Mouse (Mus musculus): Measurements from ENCODE around the gene P2ry2. TPM values are rescaled to one million over a fixed set of nuclear protein-coding genes. Genes with fewer than 3 reads are reported as not detected.
A peak's percentile ranks its signal among the peaks of the same experiment; 100 is the strongest.

P2ry2 gene
- polyA plus RNA-seq, 1 experiment from 2014 or later = 0.32 TPM

GRCm38 (mm10) chr7:100972875-100973274 lies 39.8 kb downstream of the P2ry2 start:
- 57% methylated on average over 3 of the region's 3 CpGs for WGBS
- Histone ChIP-seq H3K36me3 (no peaks in the 10 kb centered on the region), H3K4me2 (replicated peaks) (no peak overlapping the region), H3K9ac (replicated peaks) (no peak overlapping the region), H3K27me3 (peaks cover 36% of the 10 kb centered on the region), H3K4me1 (peaks cover 10% of the 10 kb centered on the region; the same call in 1 of the 2 replicates), H3K9me3 (no peaks in the 10 kb centered on the region), H3K4me3 (no peak overlapping the region), H3K27ac (replicated peaks) (no peak overlapping the region)
- ATAC-seq (ENCODE audit: low FRiP score, low read depth) = no peak

- no peaks in the 10 kb centered on the region for H3K9me3 ChIP-seq
- no peak for ATAC-seq (ENCODE audit: low FRiP score, low read depth)
- WGBS = 88% methylated on average over 10 of the region's 10 CpGs
Observed at GRCm38 (mm10) chr7:100968874-100969659, 43.6 kb downstream of the P2ry2 start.

GRCm38 (mm10) chr7:100968376-100968775 lies 44.3 kb downstream of the P2ry2 start:
- H3K27ac ChIP-seq (replicated peaks) = no peak overlapping the region
- WGBS = 77% methylated on average over 6 of the region's 6 CpGs

More at GRCm38 (mm10) chr7:100968874-100969659, 43.6 kb downstream of the P2ry2 start:
- Histone ChIP-seq H3K4me3 (no peak overlapping the region), H3K27ac (replicated peaks) (no peak overlapping the region), H3K4me1 (peaks cover 5% of the 10 kb centered on the region; the same call in 1 of the 2 replicates), H3K27me3 (peaks cover 20% of the 10 kb centered on the region), H3K9ac (replicated peaks) (no peak overlapping the region), H3K36me3 (no peaks in the 10 kb centered on the region), H3K4me2 (replicated peaks) (no peak overlapping the region)

DNA sequence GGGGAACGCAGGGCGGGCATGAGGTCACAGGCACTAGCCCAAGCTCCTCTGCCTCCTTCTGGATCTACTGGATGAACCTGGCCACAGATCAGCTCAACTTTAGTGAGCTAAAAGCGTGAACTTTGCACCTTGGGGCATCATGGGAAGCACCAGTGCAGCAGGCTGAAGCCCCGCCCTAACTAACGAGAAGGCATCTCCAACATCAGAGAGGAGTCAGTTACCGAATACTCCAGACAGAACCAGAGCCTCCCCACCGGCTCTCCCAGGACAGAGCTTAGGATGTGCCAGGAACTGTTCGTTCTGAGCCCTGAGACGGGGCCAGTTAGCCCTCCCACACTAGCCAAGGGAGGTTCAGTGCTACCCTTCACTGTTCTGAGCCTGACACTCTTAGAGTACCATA lies 44.8 kb downstream of the P2ry2 start:
- H3K4me1 ChIP-seq = peaks cover 9% of the 10 kb centered on the region; the same call in 1 of the 2 replicates
- no peak overlapping the region for H3K4me3 ChIP-seq
- no peak overlapping the region for H3K9ac ChIP-seq (replicated peaks)
- H3K4me2 ChIP-seq (replicated peaks) = no peak overlapping the region
- H3K27me3 ChIP-seq = peaks cover 7% of the 10 kb centered on the region
- no peak for ATAC-seq (ENCODE audit: low FRiP score, low read depth)
- no peak overlapping the region for H3K27ac ChIP-seq (replicated peaks)
- WGBS = 86% methylated on average over 9 of the region's 9 CpGs
- no peaks in the 10 kb centered on the region for H3K9me3 ChIP-seq
- H3K36me3 ChIP-seq = no peaks in the 10 kb centered on the region

More at GRCm38 (mm10) chr7:100968376-100968775, 44.3 kb downstream of the P2ry2 start:
- peaks cover 13% of the 10 kb centered on the region for H3K27me3 ChIP-seq
- no peaks in the 10 kb centered on the region for H3K36me3 ChIP-seq
- H3K4me3 ChIP-seq = no peak overlapping the region
- H3K9ac ChIP-seq (replicated peaks) = no peak overlapping the region
- no peak overlapping the region for H3K4me2 ChIP-seq (replicated peaks)
- ATAC-seq (ENCODE audit: low FRiP score, low read depth) = no peak
- 0 out of 2 replicates have a peak, but pooled peaks cover 5% of the 10 kb centered on the region for H3K4me1 ChIP-seq
- H3K9me3 ChIP-seq = no peaks in the 10 kb centered on the region

GRCm38 (mm10) chr7:100966014-100966413 lies 46.7 kb downstream of the P2ry2 start:
- Histone ChIP-seq H3K27ac (replicated peaks) (no peak overlapping the region), H3K36me3 (no peaks in the 10 kb centered on the region), H3K27me3 (no peaks in the 10 kb centered on the region), H3K4me2 (replicated peaks) (no peak overlapping the region), H3K9me3 (no peaks in the 10 kb centered on the region), H3K9ac (replicated peaks) (no peak overlapping the region), H3K4me1 (peaks cover 9% of the 10 kb centered on the region; the same call in 1 of the 2 replicates), H3K4me3 (no peak overlapping the region)
- WGBS = 69% methylated on average over 7 of the region's 7 CpGs
- ATAC-seq (ENCODE audit: low FRiP score, low read depth) = no peak

GRCm38 (mm10) chr7:100965079-100965478 lies 47.6 kb downstream of the P2ry2 start:
- 17% methylated on average over 4 of the region's 4 CpGs for WGBS
- Histone ChIP-seq H3K9ac (replicated peaks) (no peak overlapping the region), H3K36me3 (no peaks in the 10 kb centered on the region), H3K4me3 (no peak overlapping the region), H3K27me3 (no peaks in the 10 kb centered on the region), H3K9me3 (no peaks in the 10 kb centered on the region), H3K4me1 (peaks cover 9% of the 10 kb centered on the region; the same call in 1 of the 2 replicates), H3K27ac (replicated peaks) (no peak overlapping the region), H3K4me2 (replicated peaks) (no peak overlapping the region)
- ATAC-seq (ENCODE audit: low FRiP score, low read depth) = no peak

- Histone ChIP-seq H3K4me3 (no peak overlapping the region), H3K9ac (replicated peaks) (no peak overlapping the region), H3K4me1 (peaks cover 9% of the 10 kb centered on the region; the same call in 1 of the 2 replicates), H3K4me2 (replicated peaks) (no peak overlapping the region), H3K27me3 (no peaks in the 10 kb centered on the region), H3K9me3 (no peaks in the 10 kb centered on the region), H3K27ac (replicated peaks) (no peak overlapping the region), H3K36me3 (no peaks in the 10 kb centered on the region)
- WGBS = 81% methylated on average over 6 of the region's 6 CpGs
- 0 out of 2 replicates have a peak, but pooled peaks have one; percentile 27 for ATAC-seq (ENCODE audit: low FRiP score, low read depth)
Observed at GRCm38 (mm10) chr7:100964242-100964641, 48.4 kb downstream of the P2ry2 start.

DNA sequence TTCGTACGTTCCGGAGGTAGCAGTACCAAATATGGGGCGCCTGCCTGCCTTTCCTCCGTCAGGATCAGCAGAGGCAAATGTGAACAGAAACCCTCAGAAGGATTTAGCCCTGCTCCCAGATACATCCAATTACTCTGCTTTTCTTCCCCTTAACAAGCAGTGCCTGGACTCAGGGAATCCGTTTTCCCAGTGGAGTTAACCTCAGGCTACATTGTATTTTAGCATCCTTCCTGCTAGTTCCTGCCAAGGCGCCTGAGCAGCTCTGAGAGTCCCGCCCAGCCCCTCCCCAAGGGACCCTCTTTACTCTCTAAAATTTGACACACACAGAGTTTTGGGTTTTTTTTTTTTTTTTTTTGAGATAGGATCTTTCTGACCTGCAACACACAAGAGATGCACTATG lies 49.3 kb downstream of the P2ry2 start:
- no peak overlapping the region for H3K4me2 ChIP-seq (replicated peaks)
- H3K9me3 ChIP-seq = no peaks in the 10 kb centered on the region
- WGBS = 62% methylated on average over 8 of the region's 8 CpGs

GRCm38 (mm10) chr7:100961146-100961545 lies 51.5 kb downstream of the P2ry2 start:
- Histone ChIP-seq H3K27me3 (no peaks in the 10 kb centered on the region), H3K36me3 (no peaks in the 10 kb centered on the region), H3K4me2 (replicated peaks) (no peak overlapping the region), H3K9me3 (no peaks in the 10 kb centered on the region), H3K27ac (replicated peaks) (no peak overlapping the region), H3K9ac (replicated peaks) (no peak overlapping the region), H3K4me1 (peaks cover 9% of the 10 kb centered on the region; the same call in 1 of the 2 replicates), H3K4me3 (no peak overlapping the region)
- 77% methylated on average over 7 of the region's 7 CpGs for WGBS
- no peak for ATAC-seq (ENCODE audit: low FRiP score, low read depth)

More for the DNA sequence above, 49.3 kb downstream of the P2ry2 start:
- no peaks in the 10 kb centered on the region for H3K27me3 ChIP-seq
- H3K27ac ChIP-seq (replicated peaks) = peak overlapping the region; percentile 39; the same call in 1 of the 2 replicates
- no peak overlapping the region for H3K9ac ChIP-seq (replicated peaks)
- ATAC-seq (ENCODE audit: low FRiP score, low read depth) = no peak
- H3K4me1 ChIP-seq = peaks cover 9% of the 10 kb centered on the region; the same call in 1 of the 2 replicates
- no peaks in the 10 kb centered on the region for H3K36me3 ChIP-seq
- H3K4me3 ChIP-seq = no peak overlapping the region

- 79% methylated on average over 2 of the region's 2 CpGs for WGBS
Observed at GRCm38 (mm10) chr7:100960462-100960861, 52.2 kb downstream of the P2ry2 start.

GRCm38 (mm10) chr7:100958426-100958825 lies 54.2 kb downstream of the P2ry2 start:
- Histone ChIP-seq H3K27ac (replicated peaks) (no peak overlapping the region), H3K4me2 (replicated peaks) (no peak overlapping the region), H3K36me3 (no peaks in the 10 kb centered on the region), H3K9me3 (no peaks in the 10 kb centered on the region), H3K9ac (replicated peaks) (no peak overlapping the region), H3K4me3 (no peak overlapping the region), H3K27me3 (no peaks in the 10 kb centered on the region), H3K4me1 (peaks cover 4% of the 10 kb centered on the region; the same call in 1 of the 2 replicates)
- ATAC-seq (ENCODE audit: low FRiP score, low read depth) = no peak
- WGBS = 98% methylated on average over 2 of the region's 2 CpGs

More at GRCm38 (mm10) chr7:100960462-100960861, 52.2 kb downstream of the P2ry2 start:
- Histone ChIP-seq H3K27me3 (no peaks in the 10 kb centered on the region), H3K36me3 (no peaks in the 10 kb centered on the region), H3K4me3 (no peak overlapping the region), H3K9me3 (no peaks in the 10 kb centered on the region), H3K9ac (replicated peaks) (no peak overlapping the region), H3K4me2 (replicated peaks) (no peak overlapping the region), H3K27ac (replicated peaks) (no peak overlapping the region), H3K4me1 (peaks cover 9% of the 10 kb centered on the region; the same call in 1 of the 2 replicates)
- ATAC-seq (ENCODE audit: low FRiP score, low read depth) = no peak

DNA sequence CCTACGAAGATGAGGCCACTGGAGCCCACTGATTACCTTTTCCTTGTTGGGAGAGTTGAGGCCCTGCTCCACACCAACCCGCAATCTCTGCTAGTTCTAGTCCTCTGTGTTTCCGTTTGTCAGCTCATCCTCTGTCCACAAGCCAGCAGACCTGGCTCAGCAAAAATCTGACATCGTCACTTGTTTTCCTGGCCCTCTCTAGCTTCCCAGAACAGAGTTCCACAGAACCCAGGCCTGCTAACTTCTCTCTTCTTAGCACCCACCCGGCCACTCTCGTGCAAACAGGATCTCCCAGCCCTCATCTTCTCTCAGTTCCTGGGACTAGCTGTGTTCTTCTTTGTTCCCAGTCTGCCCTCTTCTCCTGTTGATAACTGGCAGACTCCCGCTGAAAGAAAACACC lies 60.0 kb downstream of the P2ry2 start:
- H3K4me1 ChIP-seq = no peaks in the 10 kb centered on the region
- H3K36me3 ChIP-seq = no peaks in the 10 kb centered on the region
- H3K27me3 ChIP-seq = no peaks in the 10 kb centered on the region
- WGBS = 86% methylated on average over 7 of the region's 7 CpGs
- H3K9me3 ChIP-seq = no peaks in the 10 kb centered on the region
- H3K27ac ChIP-seq (replicated peaks) = no peak overlapping the region
- no peak for ATAC-seq (ENCODE audit: low FRiP score, low read depth)
- no peak overlapping the region for H3K4me3 ChIP-seq
- H3K9ac ChIP-seq (replicated peaks) = no peak overlapping the region
- no peak overlapping the region for H3K4me2 ChIP-seq (replicated peaks)
